ENCODE assay signal across 8 mouse cellular contexts in genomic region chrX:35997004-35997403, GRCm38 (mm10).
A peak's percentile ranks its signal among the peaks of the same experiment; 100 is the strongest.
DNase-seq lines count a peak whose midpoint lies in the region; ATAC-seq and TF ChIP-seq lines count a peak whose summit lies in the region.
"Had no signal": no experiment of that assay in that cellular context is flagged by ENCODE, and none has a peak within 500 bp of the region (broad histone marks: within the 10 kb centered on the region; RNA-seq: fewer than 3 reads in every experiment).

No protein-coding gene starts in this region.

- H3K27ac ChIP-seq in hindbrain, postnatal 0 days: no peak overlapping the region
- no peak overlapping the region for H3K27ac ChIP-seq in hindbrain, embryonic 16.5 days (ENCODE audit: low read depth, low read length)
- H3K27ac ChIP-seq: limb, embryonic 15.5 days had no signal

- TF ChIP-seq CTCF in hindbrain, postnatal 0 days (IDR thresholded peaks at IDR 0.05; ENCODE audit: low read depth): peak; percentile 78

- WGBS in hindbrain, postnatal 0 days: 15% methylated on average over 2 of the region's 2 CpGs
- 19% methylated on average over 2 of the region's 2 CpGs for WGBS in hindbrain, embryonic 16.5 days

- H3K9ac ChIP-seq in hindbrain, postnatal 0 days (replicated peaks; ENCODE audit: low read length): no peak overlapping the region
- H3K9ac ChIP-seq in hindbrain, embryonic 16.5 days (ENCODE audit: low read depth, low read length): no peak overlapping the region
- H3K9ac ChIP-seq: limb, embryonic 15.5 days had no signal

- no peaks in the 10 kb centered on the region for H3K9me3 ChIP-seq in hindbrain, postnatal 0 days (ENCODE audit: low read length)
- H3K9me3 ChIP-seq in hindbrain, embryonic 16.5 days (ENCODE audit: control insufficient read depth, low read length): no peaks in the 10 kb centered on the region
- H3K9me3 ChIP-seq: limb, embryonic 15.5 days had no signal

- peak; percentile 66 for DNase-seq in hindbrain, postnatal 0 days (ENCODE audit: low spot score)
- DNase-seq in thymus, postnatal 0 days (ENCODE audit: low spot score): peak; percentile 37
- no peak for DNase-seq in thymus, postnatal 25 days
- DNase-seq in c-Kit-positive CD71-positive TER-119-positive erythroid progenitor cells, embryonic 14.5 days (ENCODE audit: low spot score): peak; percentile 9
- peak; percentile 5 to 37 for DNase-seq in kidney, postnatal 36 days

- 0 out of 2 replicates have a peak, but pooled peaks have one; percentile 21 for ATAC-seq in hindbrain, postnatal 0 days
- no peak for ATAC-seq in hindbrain, embryonic 16.5 days
- no peak for ATAC-seq in inflammation-experienced regulatory T-cells, adult 6 months

- no peaks in the 10 kb centered on the region for H3K4me1 ChIP-seq in hindbrain, postnatal 0 days (ENCODE audit: insufficient read depth, low read length)
- H3K4me1 ChIP-seq in hindbrain, embryonic 16.5 days (ENCODE audit: control insufficient read depth, insufficient read depth, low read depth, low read length): no peaks in the 10 kb centered on the region
- H3K4me1 ChIP-seq: limb, embryonic 15.5 days had no signal

- no peak overlapping the region for H3K4me2 ChIP-seq in hindbrain, postnatal 0 days (ENCODE audit: low read depth, low read length)
- no peak overlapping the region for H3K4me2 ChIP-seq in hindbrain, embryonic 16.5 days (ENCODE audit: low read length)
- H3K4me2 ChIP-seq: limb, embryonic 15.5 days had no signal

- no peak overlapping the region for H3K4me3 ChIP-seq in hindbrain, postnatal 0 days (ENCODE audit: low read length)
- no peak overlapping the region for H3K4me3 ChIP-seq in hindbrain, embryonic 16.5 days (ENCODE audit: low read length)
- H3K4me3 ChIP-seq: limb, embryonic 15.5 days had no signal

- 0 out of 2 replicates have a peak, but pooled peaks cover 3% of the 10 kb centered on the region for H3K36me3 ChIP-seq in hindbrain, postnatal 0 days (ENCODE audit: insufficient read depth, low read length)
- no peaks in the 10 kb centered on the region for H3K36me3 ChIP-seq in hindbrain, embryonic 16.5 days (ENCODE audit: control insufficient read depth, insufficient read depth, low read length)
- H3K36me3 ChIP-seq: limb, embryonic 15.5 days had no signal

- H3K27me3 ChIP-seq in hindbrain, postnatal 0 days (ENCODE audit: insufficient read depth, low read length): no peaks in the 10 kb centered on the region
- no peaks in the 10 kb centered on the region for H3K27me3 ChIP-seq in hindbrain, embryonic 16.5 days (replicated peaks; ENCODE audit: control insufficient read depth, insufficient read depth, low read length)
- H3K27me3 ChIP-seq: limb, embryonic 15.5 days had no signal
